Mouse (Mus musculus) ovary, adult 18-20 months (tissue): ENCODE data around the gene Smarcad1.
"Not testable (repeated sequence)": the region's sequence is repeated elsewhere in the genome, so short reads cannot be mapped to it uniquely, and the experiment has no call there.

ENCODE experiments used
- DNase-seq: peaks from one replicate; pipeline ENCODE4 v3.0.0; 2022; ENCODE audit warnings: low spot score, mixed read lengths

The Smarcad1 gene

GRCm38 (mm10) chr6:65042491-65043171, at the start of gene Smarcad1:
Gene Smarcad1, plus strand, starts transcription at chr6:65042583.
- peak; percentile 88 for DNase-seq

- no peak for DNase-seq
Observed at GRCm38 (mm10) chr6:64996824-64997421, 45.5 kb upstream of the Smarcad1 start.

- DNase-seq, result no peak
Observed at GRCm38 (mm10) chr6:64997805-64998204, 44.6 kb upstream of the Smarcad1 start.

GRCm38 (mm10) chr6:65000757-65001156, 41.6 kb upstream of the Smarcad1 start:
- DNase-seq, result not testable (repeated sequence)

GRCm38 (mm10) chr6:65002196-65002595, 40.2 kb upstream of the Smarcad1 start:
- no peak for DNase-seq

GRCm38 (mm10) chr6:65008836-65009235, 33.5 kb upstream of the Smarcad1 start:
- no peak for DNase-seq

GRCm38 (mm10) chr6:65011444-65011990, 30.9 kb upstream of the Smarcad1 start:
- DNase-seq, result no peak

GRCm38 (mm10) chr6:65012142-65012541, 30.2 kb upstream of the Smarcad1 start:
- no peak for DNase-seq

GRCm38 (mm10) chr6:65017566-65017965, 24.8 kb upstream of the Smarcad1 start:
- DNase-seq, result no peak

- not testable (repeated sequence) for DNase-seq
Observed at GRCm38 (mm10) chr6:65018966-65019365, 23.4 kb upstream of the Smarcad1 start.

GRCm38 (mm10) chr6:65021883-65022282, 20.5 kb upstream of the Smarcad1 start:
- no peak for DNase-seq

GRCm38 (mm10) chr6:65023053-65023452, 19.3 kb upstream of the Smarcad1 start:
- DNase-seq, result no peak

- no peak for DNase-seq
Observed at GRCm38 (mm10) chr6:65024668-65025067, 17.7 kb upstream of the Smarcad1 start.

GRCm38 (mm10) chr6:65025130-65025529, 17.3 kb upstream of the Smarcad1 start:
- no peak for DNase-seq

- DNase-seq, result no peak
Observed at GRCm38 (mm10) chr6:65034661-65035060, 7.7 kb upstream of the Smarcad1 start.

GRCm38 (mm10) chr6:65035469-65035868, 6.9 kb upstream of the Smarcad1 start:
- DNase-seq, result no peak

- no peak for DNase-seq
Observed at GRCm38 (mm10) chr6:65041932-65042331, 451 bp upstream of the Smarcad1 start.

GRCm38 (mm10) chr6:65043241-65043640, 858 bp downstream of the Smarcad1 start:
- no peak for DNase-seq

- DNase-seq, result no peak
Observed at GRCm38 (mm10) chr6:65049100-65049499, 6.7 kb downstream of the Smarcad1 start.

GRCm38 (mm10) chr6:65056620-65057019, 14.2 kb downstream of the Smarcad1 start:
- no peak for DNase-seq

- DNase-seq, result not testable (repeated sequence)
Observed at GRCm38 (mm10) chr6:65057137-65057536, 14.8 kb downstream of the Smarcad1 start.

GRCm38 (mm10) chr6:65061049-65061448, 18.7 kb downstream of the Smarcad1 start:
- no peak for DNase-seq

GRCm38 (mm10) chr6:65075201-65075600, 32.8 kb downstream of the Smarcad1 start:
- DNase-seq, result no peak
